In the genomic region with DNA sequence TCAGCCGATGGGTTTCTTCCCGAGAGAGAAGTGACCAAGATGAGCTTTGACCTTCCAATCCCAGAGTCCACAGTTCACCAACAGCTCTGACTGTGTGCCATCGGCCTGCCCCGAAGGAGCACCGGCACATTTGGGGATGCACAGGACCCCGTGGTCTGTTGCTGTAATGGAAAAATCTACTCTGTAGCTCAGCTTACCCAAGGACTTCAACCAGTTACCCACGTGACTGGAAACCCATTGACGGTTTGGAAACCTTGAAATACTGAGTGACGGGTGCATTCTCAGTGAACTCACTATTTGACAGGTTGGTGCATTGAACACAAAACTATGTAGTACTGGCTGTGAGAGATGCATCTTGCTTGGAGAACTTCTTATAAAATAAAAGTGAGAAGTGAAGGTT, we compare ENCODE assay signal across 24 mouse cellular contexts. TPM values are rescaled to one million over a fixed set of nuclear protein-coding genes. Genes with fewer than 3 reads are reported as not detected.
DNase-seq lines count a peak whose midpoint lies in the region; ATAC-seq and TF ChIP-seq lines count a peak whose summit lies in the region.
"Had no signal": no experiment of that assay in that cellular context is flagged by ENCODE, and none has a peak within 500 bp of the region (broad histone marks: within the 10 kb centered on the region; RNA-seq: fewer than 3 reads in every experiment).

No protein-coding gene starts in this region.

- H3K36me3 ChIP-seq in kidney, adult 2 months (ENCODE audit: control insufficient read depth, insufficient read depth, low read length), result no peaks in the 10 kb centered on the region

- H3K27ac ChIP-seq in kidney, adult 2 months (ENCODE audit: insufficient read depth, low read depth, low read length), result no peak overlapping the region
- H3K27ac ChIP-seq: embryonic facial prominence, embryonic 15.5 days; forebrain, embryonic 10.5 days; heart, embryonic 10.5 days; hindbrain, embryonic 12.5 days; intestine, embryonic 15.5 days had no signal

- TF ChIP-seq POLR2A in kidney, adult 2 months (IDR thresholded peaks at IDR 0.05; ENCODE audit: low read depth, low read length), result no peak

- no peaks in the 10 kb centered on the region for H3K27me3 ChIP-seq in kidney, adult 2 months (replicated peaks; ENCODE audit: control insufficient read depth, insufficient read depth, low read length)
- H3K27me3 ChIP-seq: embryonic facial prominence, embryonic 15.5 days; hindbrain, embryonic 12.5 days; intestine, embryonic 15.5 days; Patski had no signal

- WGBS in kidney, adult 2 months, result 76% methylated on average over 9 of the region's 9 CpGs

- peak; percentile 68 for ATAC-seq in CD4-positive, CD25-positive, alpha-beta regulatory T cell, adult 4 months
- ATAC-seq: forebrain, embryonic 16.5 days; hindbrain, embryonic 16.5 days; intestine, embryonic 15.5 days; Patski had no signal

- H3K4me3 ChIP-seq in kidney, adult 2 months (ENCODE audit: insufficient read depth, low read depth, low read length), result no peak overlapping the region
- H3K4me3 ChIP-seq: embryonic facial prominence, embryonic 15.5 days; erythroblast, embryonic 14.5 days; forebrain, embryonic 10.5 days; heart, embryonic 10.5 days; hindbrain, embryonic 12.5 days; intestine, embryonic 15.5 days had no signal

- H3K4me1 ChIP-seq in kidney, adult 2 months (ENCODE audit: control insufficient read depth, insufficient read depth, low read length), result no peaks in the 10 kb centered on the region
- H3K4me1 ChIP-seq: embryonic facial prominence, embryonic 15.5 days; forebrain, embryonic 10.5 days; heart, embryonic 10.5 days; hindbrain, embryonic 12.5 days; intestine, embryonic 15.5 days had no signal

- no peak for TF ChIP-seq CTCF in kidney, adult 2 months (conservative IDR thresholded peaks at IDR 0.05; ENCODE audit: insufficient read depth, insufficient read length, low read depth, low read length)

- peak; percentile 21 for DNase-seq in kidney, adult 2 months
- no peak for DNase-seq in kidney, adult 18-20 months
- peak; percentile 72 for DNase-seq in induced T-regulatory cell, adult 2 months (ENCODE audit: low read depth)
- DNase-seq in layer of hippocampus, adult 11-12 months (ENCODE audit: low spot score), result no peak
- DNase-seq in urinary bladder, adult 18-20 months (ENCODE audit: low spot score in 2 of 2), result no peak
- DNase-seq: adrenal gland, adult 2 months; adrenal gland, postnatal 25 days; cerebellum, adult 8-10 months; cerebellum, postnatal 14 days; embryo, embryonic 11 days; gastrocnemius, postnatal 10 days; heart, adult 18-20 months; heart, postnatal 10 days; heart, postnatal 4 days had no signal

RNA-seq across cellular contexts. Expression of gene Mkrn2os, which starts 14.4 kb away (rescaled TPM):
- 15.4 and 16.8 TPM in 2 replicates for polyA plus RNA-seq in kidney, adult 2 months (2012; rRNA removed)
- polyA plus RNA-seq in CD4-positive, CD25-positive, alpha-beta regulatory T cell, adult 4 months (2017; shearing (Covaris generic)), result under 1 TPM in 1 of 2 experiments, not detected in 1; 0.70 TPM
- polyA plus RNA-seq: erythroblast, embryonic 14.5 days had no signal

RNA-seq across cellular contexts. Expression of gene Mkrn2, which starts 23.8 kb away (rescaled TPM):
- polyA plus RNA-seq in kidney, adult 2 months (2012; rRNA removed), result 47.2 and 68.0 TPM in 2 replicates
- 10 to 100 TPM; 42.2 to 45.6 TPM for polyA plus RNA-seq in CD4-positive, CD25-positive, alpha-beta regulatory T cell, adult 4 months (2017; shearing (Covaris generic))

RNA-seq across cellular contexts. Expression of gene Tsen2, which starts 33.5 kb away (rescaled TPM):
- polyA plus RNA-seq in kidney, adult 2 months (2012; rRNA removed), result 4.2 and 4.8 TPM in 2 replicates
- 10 to 100 TPM; 13.0 to 16.5 TPM for polyA plus RNA-seq in CD4-positive, CD25-positive, alpha-beta regulatory T cell, adult 4 months (2017; shearing (Covaris generic))

Comparison
In these comparisons a context has a peak if more than half of its experiments do, and no peak if none do; other contexts are left out.
1. DNase-seq: peak in kidney, adult 2 months (single experiment) and induced T-regulatory cell, adult 2 months (single experiment); none in kidney, adult 18-20 months (single experiment), layer of hippocampus, adult 11-12 months (single experiment) and urinary bladder, adult 18-20 months (0 of 2).